Mouse (Mus musculus): ENCODE measurements around the gene Spats2.
"Not testable (repeated sequence)": the region's sequence is repeated elsewhere in the genome, so short reads cannot be mapped to it uniquely, and the experiment has no call there.

The Spats2 gene

GRCm38 (mm10) chr15:99125711-99126080, at the start of gene Spats2:
Spats2 (plus strand) TSS chr15:99125916.
- DNase-seq: no peak

- DNase-seq: not testable (repeated sequence)
Measured at GRCm38 (mm10) chr15:99076011-99076410, 49.7 kb upstream of the Spats2 start.

- no peak for DNase-seq
Measured at GRCm38 (mm10) chr15:99078181-99078910, 47.4 kb upstream of the Spats2 start.

- DNase-seq: no peak
Measured at GRCm38 (mm10) chr15:99079804-99080203, 45.9 kb upstream of the Spats2 start.

- DNase-seq: no peak
Measured at GRCm38 (mm10) chr15:99082322-99082721, 43.4 kb upstream of the Spats2 start.

GRCm38 (mm10) chr15:99082840-99083239, 42.9 kb upstream of the Spats2 start:
- DNase-seq: no peak

GRCm38 (mm10) chr15:99083258-99083657, 42.5 kb upstream of the Spats2 start:
- peak; percentile 65 for DNase-seq

- no peak for DNase-seq
Measured at GRCm38 (mm10) chr15:99083867-99084557, 41.7 kb upstream of the Spats2 start.

GRCm38 (mm10) chr15:99084618-99085017, 41.1 kb upstream of the Spats2 start:
- no peak for DNase-seq

- DNase-seq: no peak
Measured at GRCm38 (mm10) chr15:99085997-99086396, 39.7 kb upstream of the Spats2 start.

GRCm38 (mm10) chr15:99087253-99088075, 38.3 kb upstream of the Spats2 start, which contains the start of gene C1ql4:
C1ql4 (minus strand) TSS chr15:99087817.
- peak; percentile 84 for DNase-seq

GRCm38 (mm10) chr15:99088292-99088691, 37.4 kb upstream of the Spats2 start:
- peak; percentile 94 for DNase-seq

- DNase-seq: peak; percentile 48
Measured at GRCm38 (mm10) chr15:99089069-99089468, 36.6 kb upstream of the Spats2 start.

GRCm38 (mm10) chr15:99092870-99093269, 32.8 kb upstream of the Spats2 start, which contains the start of gene Dnajc22:
Dnajc22 (plus strand) TSS chr15:99093170.
- no peak for DNase-seq

GRCm38 (mm10) chr15:99093291-99094258, 32.1 kb upstream of the Spats2 start:
- no peak for DNase-seq

GRCm38 (mm10) chr15:99094631-99095270, 31.0 kb upstream of the Spats2 start:
- no peak for DNase-seq

- no peak for DNase-seq
Measured at GRCm38 (mm10) chr15:99095356-99095755, 30.4 kb upstream of the Spats2 start.

GRCm38 (mm10) chr15:99096061-99096793, 29.5 kb upstream of the Spats2 start:
- no peak for DNase-seq

- peak; percentile 55 for DNase-seq
Measured at GRCm38 (mm10) chr15:99096831-99097500, 28.8 kb upstream of the Spats2 start.

- no peak for DNase-seq
Measured at GRCm38 (mm10) chr15:99097840-99098492, 27.8 kb upstream of the Spats2 start.

Data from thymus, postnatal 4 days (tissue).